Mouse (Mus musculus) hindbrain, embryonic 15.5 days (tissue): Measurements from ENCODE around the gene Gm14862. TPM values are rescaled to one million over a fixed set of nuclear protein-coding genes. Genes with fewer than 3 reads are reported as not detected.
"Not testable (repeated sequence)": the region's sequence is repeated elsewhere in the genome, so short reads cannot be mapped to it uniquely, and the experiment has no call there.

Source experiments
- ATAC-seq: fragments of 200-750 bp; cut with Nextera tagmentation; 2 replicates; pipeline ENCODE4 v1.8.0; 2017; ENCODE audit warnings: low read depth, moderate number of reproducible peaks, moderate TSS enrichment; ENCODE audit not compliant: low FRiP score
- H3K27ac ChIP-seq: fragments of 300-500 bp; sonication (generic); replicated peaks from 2 replicates; pipeline ENCODE4 v1.5.1; 2015; ENCODE audit warnings: mild to moderate bottlenecking, inconsistent platforms
- H3K27me3 ChIP-seq: fragments of 300-500 bp; sonication (generic); 2 replicates; pipeline ENCODE4 v1.6.1; 2015; ENCODE audit warnings: control low read depth, inconsistent platforms
- H3K36me3 ChIP-seq: fragments of 300-500 bp; sonication (generic); 2 replicates; pipeline ENCODE4 v1.6.1; 2015; ENCODE audit warnings: control low read depth, inconsistent platforms
- H3K4me1 ChIP-seq: fragments of 300-500 bp; sonication (generic); replicated peaks from 2 replicates; pipeline ENCODE4 v1.6.1; 2015; ENCODE audit warnings: control low read depth, inconsistent platforms
- H3K4me2 ChIP-seq: fragments of 300-500 bp; sonication (generic); 2 replicates; pipeline ENCODE4 v1.6.1; 2015; ENCODE audit warnings: moderate library complexity, mild to moderate bottlenecking, inconsistent platforms
- H3K4me3 ChIP-seq: fragments of 300-500 bp; sonication (generic); 2 replicates; pipeline ENCODE4 v1.5.1; 2015; ENCODE audit warnings: mild to moderate bottlenecking, inconsistent platforms
- H3K9ac ChIP-seq: fragments of 300-500 bp; sonication (generic); 2 replicates; pipeline ENCODE4 v1.6.1; 2015; ENCODE audit warnings: inconsistent platforms
- H3K9me3 ChIP-seq: fragments of 300-500 bp; sonication (generic); 2 replicates; pipeline ENCODE4 v1.6.1; 2016; ENCODE audit warnings: control low read depth, inconsistent platforms
- WGBS: fragments of 180-500 bp; shearing (Covaris S2); methylation state at CpG from one replicate; pipeline ENCODE4 v1.1.7; 2015; 5-methylcytosine and 5-hydroxymethylcytosine counted together
- polyA plus RNA-seq: library from polyadenylated mRNA; unstranded; fragments of >200 nt; fragmentation: Nextera tagmentation; extraction: Ambion mirVana; gene quantifications from 2 replicates; pipeline ENCODE4 v1.2.1, GENCODE M21; 2015

Gene Gm14862
- 0.21 TPM in 1 of 2 replicates, not detected in the other for polyA plus RNA-seq

- Histone ChIP-seq H3K36me3 (no peaks in the 10 kb centered on the region), H3K27me3 (no peaks in the 10 kb centered on the region), H3K4me3 (no peak within 1 kb of the TSS), H3K4me1 (no peaks in the 10 kb centered on the region), H3K4me2 (no peak within 1 kb of the TSS), H3K9ac (no peak within 1 kb of the TSS), H3K9me3 (no peaks in the 10 kb centered on the region), H3K27ac (no peak within 1 kb of the TSS)
- 82% methylated on average over 5 of the region's 5 CpGs for WGBS
- ATAC-seq, result no peak
Measured at GRCm38 (mm10) chrX:9256766-9257165, at the start of gene Gm14862. Gene Gm14862, minus strand, starts transcription at chrX:9256899.

- H3K4me2 ChIP-seq, result no peak overlapping the region
- no peak overlapping the region for H3K4me3 ChIP-seq
- H3K9me3 ChIP-seq, result no peaks in the 10 kb centered on the region
- ATAC-seq, result no peak
- H3K27me3 ChIP-seq, result no peaks in the 10 kb centered on the region
- WGBS, result 59% methylated on average over 1 of the region's 1 CpGs
- H3K4me1 ChIP-seq, result no peaks in the 10 kb centered on the region
- no peak overlapping the region for H3K9ac ChIP-seq
- no peak overlapping the region for H3K27ac ChIP-seq
- no peaks in the 10 kb centered on the region for H3K36me3 ChIP-seq
Measured at GRCm38 (mm10) chrX:9303455-9303854, 46.8 kb upstream of the Gm14862 start.

- Histone ChIP-seq H3K4me3 (no peak overlapping the region), H3K4me2 (no peak overlapping the region), H3K36me3 (no peaks in the 10 kb centered on the region), H3K9ac (no peak overlapping the region), H3K4me1 (no peaks in the 10 kb centered on the region), H3K27me3 (no peaks in the 10 kb centered on the region), H3K9me3 (no peaks in the 10 kb centered on the region), H3K27ac (no peak overlapping the region)
- WGBS, result 85% methylated on average over 5 of the region's 5 CpGs
- ATAC-seq, result no peak
Measured at GRCm38 (mm10) chrX:9302791-9303190, 46.1 kb upstream of the Gm14862 start.

- no peaks in the 10 kb centered on the region for H3K9me3 ChIP-seq
- H3K27ac ChIP-seq, result no peak overlapping the region
- no peak overlapping the region for H3K4me3 ChIP-seq
- WGBS, result 85% methylated on average over 5 of the region's 5 CpGs
- no peaks in the 10 kb centered on the region for H3K4me1 ChIP-seq
- H3K9ac ChIP-seq, result no peak overlapping the region
- H3K4me2 ChIP-seq, result no peak overlapping the region
- H3K27me3 ChIP-seq, result no peaks in the 10 kb centered on the region
- no peak for ATAC-seq
- H3K36me3 ChIP-seq, result no peaks in the 10 kb centered on the region
Measured at GRCm38 (mm10) chrX:9298413-9298864, 41.7 kb upstream of the Gm14862 start.

GRCm38 (mm10) chrX:9293140-9293829 lies 36.6 kb upstream of the Gm14862 start:
- not testable (repeated sequence) for H3K9me3 ChIP-seq, ATAC-seq, H3K27ac ChIP-seq, H3K9ac ChIP-seq, H3K36me3 ChIP-seq, H3K4me3 ChIP-seq, H3K4me1 ChIP-seq, H3K27me3 ChIP-seq, H3K4me2 ChIP-seq
- 87% methylated on average over 4 of the region's 4 CpGs for WGBS

GRCm38 (mm10) chrX:9283464-9283863 lies 26.8 kb upstream of the Gm14862 start, which contains the start of gene H2al1m:
Gene H2al1m, plus strand, starts transcription at chrX:9283764.
- not testable (repeated sequence) for H3K36me3 ChIP-seq, H3K27me3 ChIP-seq, H3K9ac ChIP-seq, H3K4me1 ChIP-seq, H3K4me3 ChIP-seq, H3K9me3 ChIP-seq, ATAC-seq, H3K27ac ChIP-seq, H3K4me2 ChIP-seq
- WGBS, result no CpG with 5 or more reads among the region's 1 CpGs

- H3K36me3 ChIP-seq, result no peaks in the 10 kb centered on the region
- H3K4me1 ChIP-seq, result no peaks in the 10 kb centered on the region
- no peak overlapping the region for H3K4me2 ChIP-seq
- WGBS, result 84% methylated on average over 8 of the region's 8 CpGs
- no peak for ATAC-seq
- no peak overlapping the region for H3K4me3 ChIP-seq
- H3K27me3 ChIP-seq, result no peaks in the 10 kb centered on the region
- no peak overlapping the region for H3K27ac ChIP-seq
- no peak overlapping the region for H3K9ac ChIP-seq
- no peaks in the 10 kb centered on the region for H3K9me3 ChIP-seq
Measured at GRCm38 (mm10) chrX:9274321-9274720, 17.6 kb upstream of the Gm14862 start.

- no peak for ATAC-seq
- WGBS, result 49% methylated on average over 12 of the region's 12 CpGs
Measured at GRCm38 (mm10) chrX:9273377-9274002, 16.8 kb upstream of the Gm14862 start.

GRCm38 (mm10) chrX:9272460-9273361 lies 16.0 kb upstream of the Gm14862 start, which contains the start of gene Xk:
Gene Xk, plus strand, starts transcription at chrX:9272756.
- Histone ChIP-seq H3K27me3 (no peaks in the 10 kb centered on the region), H3K9me3 (no peaks in the 10 kb centered on the region), H3K4me1 (no peaks in the 10 kb centered on the region), H3K36me3 (no peaks in the 10 kb centered on the region), H3K4me3 (peak within 1 kb of the TSS; percentile 61), H3K4me2 (peak within 1 kb of the TSS; percentile 56), H3K27ac (peak within 1 kb of the TSS; percentile 71), H3K9ac (peak within 1 kb of the TSS; percentile 59)
- 10% methylated on average over 60 of the region's 94 CpGs for WGBS
- ATAC-seq, result peak; percentile 92

More at GRCm38 (mm10) chrX:9273377-9274002, 16.8 kb upstream of the Gm14862 start:
- H3K9ac ChIP-seq, result peak overlapping the region; percentile 59
- peak overlapping the region; percentile 56 for H3K4me2 ChIP-seq
- no peaks in the 10 kb centered on the region for H3K27me3 ChIP-seq
- no peak overlapping the region for H3K27ac ChIP-seq
- H3K36me3 ChIP-seq, result no peaks in the 10 kb centered on the region
- no peaks in the 10 kb centered on the region for H3K4me1 ChIP-seq
- no peaks in the 10 kb centered on the region for H3K9me3 ChIP-seq
- peak overlapping the region; percentile 61 for H3K4me3 ChIP-seq

GRCm38 (mm10) chrX:9271947-9272459 lies 15.3 kb upstream of the Gm14862 start:
- H3K9ac ChIP-seq, result no peak overlapping the region
- H3K4me3 ChIP-seq, result peak overlapping the region; percentile 61
- peak; percentile 24; the same call in 1 of the 2 replicates for ATAC-seq
- peak overlapping the region; percentile 71; the same call in 1 of the 2 replicates for H3K27ac ChIP-seq
- H3K4me1 ChIP-seq, result no peaks in the 10 kb centered on the region
- H3K36me3 ChIP-seq, result no peaks in the 10 kb centered on the region
- H3K4me2 ChIP-seq, result peak overlapping the region; percentile 56
- H3K27me3 ChIP-seq, result no peaks in the 10 kb centered on the region
- H3K9me3 ChIP-seq, result no peaks in the 10 kb centered on the region
- WGBS, result 22% methylated on average over 8 of the region's 8 CpGs

GRCm38 (mm10) chrX:9271112-9271511 lies 14.4 kb upstream of the Gm14862 start:
- 70% methylated on average over 3 of the region's 3 CpGs for WGBS
- H3K4me2 ChIP-seq, result no peak overlapping the region
- H3K36me3 ChIP-seq, result no peaks in the 10 kb centered on the region
- no peak overlapping the region for H3K27ac ChIP-seq
- no peak for ATAC-seq
- no peaks in the 10 kb centered on the region for H3K9me3 ChIP-seq
- no peaks in the 10 kb centered on the region for H3K27me3 ChIP-seq
- no peak overlapping the region for H3K9ac ChIP-seq
- H3K4me3 ChIP-seq, result no peak overlapping the region
- H3K4me1 ChIP-seq, result no peaks in the 10 kb centered on the region
